Mouse (Mus musculus) CH12.LX (cell line): Measurements from ENCODE around the gene Gnb1.

ENCODE experiments used
- BHLHE40 ChIP-seq: IDR thresholded peaks from 2 replicates; pipeline ENCODE4 v1.6.1; 2011; ENCODE audit warnings: mild to moderate bottlenecking, low read depth, low read length, improper control_type of control experiment
- CHD1 ChIP-seq: IDR thresholded peaks from 2 replicates; pipeline ENCODE4 v1.6.1; 2012; ENCODE audit warnings: low read depth, low read length, improper control_type of control experiment, inconsistent platforms
- CTCF ChIP-seq, 2 experiments: IDR thresholded peaks in 1 of 2; conservative IDR thresholded peaks in 1 of 2; 2 replicates each; pipeline ENCODE4 v1.5.1; 2011 to 2012; ENCODE audit warnings: low read depth in 2 of 2, low read length in 2 of 2, improper control_type of control experiment in 1 of 2, inconsistent platforms in 1 of 2, mild to moderate bottlenecking in 1 of 2, moderate library complexity in 1 of 2
- E2F4 ChIP-seq: IDR thresholded peaks from 2 replicates; pipeline ENCODE4 v1.6.1; 2011; ENCODE audit warnings: low read depth, low read length, improper control_type of control experiment; ENCODE audit not compliant: insufficient replicate concordance
- EP300 ChIP-seq: IDR thresholded peaks from 2 replicates; pipeline ENCODE4 v1.6.1; 2011; ENCODE audit warnings: low read length, improper control_type of control experiment
- MAFK ChIP-seq: IDR thresholded peaks from 2 replicates; pipeline ENCODE4 v1.6.1; 2011; ENCODE audit warnings: low read length, improper control_type of control experiment; ENCODE audit not compliant: insufficient replicate concordance
- MAX ChIP-seq: IDR thresholded peaks from 2 replicates; pipeline ENCODE4 v1.6.1; 2011; ENCODE audit warnings: low read length, improper control_type of control experiment
- PAX5 ChIP-seq: IDR thresholded peaks from 2 replicates; pipeline ENCODE4 v1.6.1; 2012; ENCODE audit warnings: low read length, inconsistent platforms, mixed read lengths
- POLR2A ChIP-seq: IDR thresholded peaks from 2 replicates; pipeline ENCODE4 v1.6.1; 2011; ENCODE audit warnings: low read depth, mild to moderate bottlenecking, improper control_type of control experiment, low read length
- RCOR1 ChIP-seq: conservative IDR thresholded peaks from 2 replicates; pipeline ENCODE4 v1.6.1; 2012; ENCODE audit warnings: low read depth, mild to moderate bottlenecking, inconsistent platforms, low read length, improper control_type of control experiment
- TCF12 ChIP-seq: IDR thresholded peaks from 2 replicates; pipeline ENCODE4 v1.6.1; 2014; ENCODE audit warnings: low read depth, mild to moderate bottlenecking, inconsistent platforms, low read length, improper control_type of control experiment
- ZC3H11A ChIP-seq: IDR thresholded peaks from 2 replicates; pipeline ENCODE4 v1.6.1; 2012; ENCODE audit warnings: low read depth, mild to moderate bottlenecking, inconsistent platforms, low read length, improper control_type of control experiment
- ZMIZ1 ChIP-seq: IDR thresholded peaks from 2 replicates; pipeline ENCODE4 v1.6.1; 2012; ENCODE audit warnings: low read depth, mild to moderate bottlenecking, inconsistent platforms, low read length, improper control_type of control experiment

DNA sequence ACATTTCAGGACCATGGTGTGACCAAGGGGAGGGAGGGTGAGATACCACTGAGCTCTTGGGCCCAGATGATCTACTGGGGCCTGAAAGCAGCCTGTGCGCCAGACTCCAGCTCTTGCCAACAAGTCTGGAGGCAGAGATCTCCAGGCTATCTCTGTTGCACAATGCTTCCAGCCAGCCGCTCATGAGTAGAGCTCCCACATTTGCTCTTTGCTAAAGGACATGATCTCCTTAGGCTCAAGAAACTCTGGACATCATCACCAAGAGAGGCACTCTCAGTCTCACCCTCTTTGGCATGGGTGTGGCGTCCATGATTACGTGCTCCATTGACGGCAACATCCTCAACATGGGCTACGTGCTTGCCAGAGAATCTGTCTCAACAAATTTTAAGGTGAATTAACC lies 27.6 kb upstream of the Gnb1 start:
- TF ChIP-seq EP300 (no peak), CTCF (conservative IDR thresholded peaks at IDR 0.05 in 1 of 2, IDR thresholded peaks at IDR 0.05 in 1 of 2; ENCODE audit: low read depth in 2 of 2, low read length in 2 of 2) (no peak), TCF12 (no peak), CHD1 (no peak), POLR2A (no peak), ZC3H11A (no peak), MAFK (no peak), ZMIZ1 (no peak), BHLHE40 (no peak), MAX (no peak), E2F4 (no peak), RCOR1 (no peak), PAX5 (no peak)
